Mouse (Mus musculus) embryonic facial prominence, embryonic 11.5 days (tissue): ENCODE results near the gene Eml1. TPM values are rescaled to one million over a fixed set of nuclear protein-coding genes. Genes with fewer than 3 reads are reported as not detected.
A peak's percentile ranks its signal among the peaks of the same experiment; 100 is the strongest.

ENCODE experiments used
- ATAC-seq: fragments of 200-750 bp; cut with Nextera tagmentation; replicated peaks from 2 replicates; pipeline ENCODE4 v1.8.0; 2017; ENCODE audit warnings: low read depth; ENCODE audit not compliant: insufficient number of reproducible peaks, low FRiP score, low TSS enrichment
- DNase-seq: peaks from one replicate; pipeline ENCODE4 v3.0.0-alpha.2; 2015; ENCODE audit warnings: low spot score
- H3K27ac ChIP-seq: fragments of 300-500 bp; sonication (generic); replicated peaks from 2 replicates; pipeline ENCODE4 v1.5.1; 2014; ENCODE audit warnings: mild to moderate bottlenecking, low read depth, low read length, control low read depth
- H3K27me3 ChIP-seq: fragments of 300-500 bp; sonication (generic); 2 replicates; pipeline ENCODE4 v1.6.1; 2014; ENCODE audit warnings: mild to moderate bottlenecking, low read length, moderate library complexity, mixed read lengths; ENCODE audit not compliant: control insufficient read depth, insufficient read depth
- H3K36me3 ChIP-seq: fragments of 300-500 bp; sonication (generic); replicated peaks from 2 replicates; pipeline ENCODE4 v1.6.1; 2014; ENCODE audit warnings: low read depth, mild to moderate bottlenecking, low read length, moderate library complexity, mixed read lengths; ENCODE audit not compliant: control insufficient read depth, insufficient read depth
- H3K4me1 ChIP-seq: fragments of 300-500 bp; sonication (generic); 2 replicates; pipeline ENCODE4 v1.6.1; 2014; ENCODE audit warnings: low read length, mixed read lengths; ENCODE audit not compliant: control insufficient read depth, insufficient read depth
- H3K4me2 ChIP-seq: fragments of 300-500 bp; sonication (generic); 2 replicates; pipeline ENCODE4 v1.6.1; 2014; ENCODE audit warnings: low read depth, mild to moderate bottlenecking, control low read depth, low read length, moderate library complexity
- H3K4me3 ChIP-seq: fragments of 300-500 bp; sonication (generic); 2 replicates; pipeline ENCODE4 v1.5.1; 2014; ENCODE audit warnings: low read depth, low read length, control low read depth
- H3K9ac ChIP-seq: fragments of 300-500 bp; sonication (generic); replicated peaks from 2 replicates; pipeline ENCODE4 v1.6.1; 2014; ENCODE audit warnings: mild to moderate bottlenecking, control low read depth, low read length
- H3K9me3 ChIP-seq: fragments of 300-500 bp; sonication (generic); replicated peaks from 2 replicates; pipeline ENCODE4 v1.6.1; 2016; ENCODE audit warnings: mild to moderate bottlenecking, low read length, inconsistent platforms, mixed read lengths; ENCODE audit not compliant: control insufficient read depth
- WGBS: fragments of 180-500 bp; shearing (Covaris S2); extraction: QIAGEN DNeasy Blood & Tissue Kit; methylation state at CpG from one replicate; pipeline ENCODE4 v1.1.7; 2014; 5-methylcytosine and 5-hydroxymethylcytosine counted together
- polyA plus RNA-seq: library from polyadenylated mRNA; unstranded; fragments of >200 nt; fragmentation: Nextera tagmentation; extraction: Ambion mirVana; gene quantifications from 2 replicates; pipeline ENCODE4 v1.2.1, GENCODE M21; 2014

Gene Eml1
- polyA plus RNA-seq, 1 experiment from 2014 or later = 69.7 TPM

DNA sequence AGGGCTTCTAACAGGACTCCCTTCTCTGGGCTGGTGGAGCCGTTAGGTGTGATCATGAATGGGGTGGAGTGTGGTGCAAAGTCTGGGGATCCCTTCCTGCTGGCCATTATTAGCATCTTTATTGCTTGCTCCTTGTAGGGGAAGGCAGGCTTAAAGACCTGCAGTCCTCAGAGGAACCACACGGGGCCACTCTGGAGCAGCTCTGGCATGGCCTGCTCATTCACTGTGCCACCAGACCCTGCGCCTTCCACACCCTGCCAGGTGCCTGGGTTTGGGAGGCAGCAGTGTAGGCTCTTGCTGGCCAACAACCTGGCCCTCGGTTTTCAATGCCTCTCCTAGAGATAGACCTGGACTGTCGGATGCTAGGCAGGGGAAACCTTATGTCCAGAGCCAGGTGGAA, 7.0 kb upstream of the Eml1 start:
- Histone ChIP-seq H3K4me2 (no peak overlapping the region), H3K9ac (no peak overlapping the region), H3K4me3 (no peak overlapping the region), H3K9me3 (no peaks in the 10 kb centered on the region), H3K36me3 (no peaks in the 10 kb centered on the region), H3K27me3 (no peaks in the 10 kb centered on the region; the same call in 1 of the 2 replicates), H3K4me1 (no peaks in the 10 kb centered on the region), H3K27ac (no peak overlapping the region)
- DNase-seq = peak; percentile 82
- WGBS = 9% methylated on average over 5 of the region's 5 CpGs
- ATAC-seq = peak; percentile 78

DNA sequence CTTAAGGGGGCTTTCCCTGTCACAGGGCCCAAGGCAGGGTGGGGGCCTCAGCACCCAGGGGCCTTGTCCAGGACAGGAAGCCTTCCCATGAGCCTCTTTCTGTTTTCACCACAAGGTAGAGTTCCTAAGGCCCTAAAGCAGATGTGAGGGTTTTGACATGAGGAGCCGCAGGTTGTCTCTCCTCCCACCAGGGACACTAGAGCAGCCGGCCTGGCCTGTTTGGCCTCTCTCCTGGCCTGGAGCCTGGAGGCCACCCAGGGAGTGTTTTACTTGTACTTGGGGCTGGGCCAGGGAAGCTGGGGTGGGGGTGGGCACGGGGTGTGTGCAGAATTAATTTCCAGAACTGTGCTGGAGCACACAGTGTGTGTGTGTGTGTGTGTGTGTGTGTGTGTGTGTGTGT, 5.4 kb upstream of the Eml1 start:
- DNase-seq (peak; percentile 18), ATAC-seq (no peak)
- WGBS = 41% methylated on average over 3 of the region's 3 CpGs
- no peaks in the 10 kb centered on the region; the same call in 1 of the 2 replicates for H3K27me3 ChIP-seq
- no peak overlapping the region for H3K27ac ChIP-seq
- no peak overlapping the region for H3K9ac ChIP-seq
- no peaks in the 10 kb centered on the region for H3K9me3 ChIP-seq
- H3K4me1 ChIP-seq = no peaks in the 10 kb centered on the region
- no peak overlapping the region for H3K4me3 ChIP-seq
- no peak overlapping the region for H3K4me2 ChIP-seq
- no peaks in the 10 kb centered on the region for H3K36me3 ChIP-seq

DNA sequence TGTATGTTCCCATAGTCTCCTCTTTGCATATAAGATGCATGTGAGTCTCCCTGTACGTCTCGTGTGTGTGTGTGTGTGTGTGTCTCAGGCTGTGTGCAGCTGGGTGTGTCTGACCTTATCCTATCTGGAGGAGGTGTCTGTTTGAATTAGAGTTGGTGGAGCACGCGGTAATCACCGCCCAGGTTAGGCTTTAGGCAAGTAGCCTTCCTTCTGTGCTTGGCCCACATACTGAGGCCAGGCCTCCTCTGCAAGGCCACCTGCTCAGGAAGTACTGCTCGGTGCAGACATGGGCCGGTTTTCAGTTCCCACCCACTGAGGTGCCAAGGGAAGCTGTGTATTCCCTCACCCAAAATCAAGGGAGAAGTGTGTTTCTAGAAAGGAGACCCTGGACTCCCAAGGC, 4.9 kb upstream of the Eml1 start:
- Histone ChIP-seq H3K9me3 (no peaks in the 10 kb centered on the region), H3K27ac (no peak overlapping the region), H3K9ac (no peak overlapping the region), H3K27me3 (no peaks in the 10 kb centered on the region; the same call in 1 of the 2 replicates), H3K4me3 (no peak overlapping the region), H3K36me3 (no peaks in the 10 kb centered on the region), H3K4me2 (no peak overlapping the region), H3K4me1 (no peaks in the 10 kb centered on the region)
- DNase-seq = no peak
- ATAC-seq = no peak
- WGBS = 69% methylated on average over 7 of the region's 7 CpGs

DNA sequence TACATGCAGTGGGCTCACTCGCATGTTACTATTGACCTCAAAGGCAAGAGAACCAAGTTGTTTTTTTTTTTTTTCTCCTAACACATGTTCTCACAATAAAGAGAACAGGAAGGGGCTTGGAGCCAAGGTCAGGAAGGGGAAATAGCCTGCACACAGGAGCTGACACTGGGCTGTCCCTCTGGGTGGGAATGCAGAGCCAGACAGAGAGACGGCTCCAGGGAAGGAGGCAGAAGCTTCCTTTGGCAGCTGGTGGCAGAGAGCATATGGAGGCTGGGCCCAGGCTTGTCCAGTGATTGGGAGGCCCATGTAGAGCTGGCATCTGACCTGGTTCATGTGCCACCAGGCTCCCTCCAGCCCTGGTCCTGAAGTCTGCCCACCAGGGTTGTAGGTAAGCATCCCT, 2.8 kb upstream of the Eml1 start:
- ATAC-seq = no peak

DNA sequence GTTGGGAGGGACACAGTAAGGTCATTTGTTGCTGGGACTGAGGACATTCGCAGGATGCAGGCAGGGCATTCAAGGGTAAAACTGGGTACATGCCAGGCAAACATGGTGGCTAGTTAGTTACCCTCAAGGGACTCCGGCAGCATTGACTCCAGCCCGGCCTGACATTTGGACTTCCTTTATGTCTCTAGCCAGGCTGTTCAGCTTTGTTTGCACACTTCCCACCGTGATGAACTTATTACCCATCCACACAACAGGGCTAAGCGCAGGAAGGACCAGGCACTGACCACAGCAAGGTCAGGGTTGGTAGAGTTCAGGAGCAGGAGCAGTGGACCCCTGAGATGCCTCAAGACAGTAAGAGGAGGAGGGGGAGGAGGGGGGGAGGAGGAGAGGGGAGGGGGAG, 1.8 kb upstream of the Eml1 start:
- H3K4me3 ChIP-seq = no peak overlapping the region
- H3K4me2 ChIP-seq = no peak overlapping the region
- peaks cover 3% of the 10 kb centered on the region; the same call in 1 of the 2 replicates for H3K4me1 ChIP-seq
- H3K27me3 ChIP-seq = no peaks in the 10 kb centered on the region
- H3K36me3 ChIP-seq = no peaks in the 10 kb centered on the region
- no peak overlapping the region for H3K27ac ChIP-seq
- no peak for ATAC-seq
- WGBS = 65% methylated on average over 5 of the region's 5 CpGs
- H3K9me3 ChIP-seq = no peaks in the 10 kb centered on the region
- no peak overlapping the region for H3K9ac ChIP-seq
- no peak for DNase-seq

More for the DNA sequence above, 2.8 kb upstream of the Eml1 start:
- Histone ChIP-seq H3K27ac (no peak overlapping the region), H3K27me3 (no peaks in the 10 kb centered on the region), H3K9ac (no peak overlapping the region), H3K9me3 (no peaks in the 10 kb centered on the region), H3K4me3 (no peak overlapping the region), H3K4me2 (no peak overlapping the region), H3K36me3 (no peaks in the 10 kb centered on the region), H3K4me1 (peaks cover 3% of the 10 kb centered on the region; the same call in 1 of the 2 replicates)
- no peak for DNase-seq
- 66% methylated on average over 2 of the region's 2 CpGs for WGBS

DNA sequence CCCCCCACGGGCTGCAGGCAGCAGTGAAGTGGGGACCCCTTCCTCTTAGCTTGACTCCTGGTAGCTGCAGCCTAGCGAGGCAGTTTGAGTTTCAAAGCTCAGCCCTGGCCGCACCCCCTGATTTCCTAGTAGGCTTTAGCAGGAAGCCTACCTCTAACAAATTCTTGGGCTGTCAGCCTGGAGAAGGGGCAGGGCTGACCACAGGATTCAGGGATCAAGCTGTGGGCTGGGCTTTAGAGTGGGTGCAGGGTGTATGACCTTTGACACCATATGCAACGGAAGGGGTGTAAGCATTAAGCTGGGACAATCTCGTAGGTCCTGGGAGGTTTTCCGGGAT, 640 bp downstream of the Eml1 start:
- no peak for ATAC-seq
- DNase-seq = no peak
- Histone ChIP-seq H3K27ac (no peak overlapping the region), H3K9me3 (no peaks in the 10 kb centered on the region), H3K36me3 (no peaks in the 10 kb centered on the region), H3K4me2 (no peak overlapping the region), H3K27me3 (no peaks in the 10 kb centered on the region), H3K9ac (no peak overlapping the region), H3K4me3 (no peak overlapping the region), H3K4me1 (peaks cover 3% of the 10 kb centered on the region; the same call in 1 of the 2 replicates)
- whole genome bisulfite sequencing = 73% methylated on average over 6 of the region's 6 CpGs

DNA sequence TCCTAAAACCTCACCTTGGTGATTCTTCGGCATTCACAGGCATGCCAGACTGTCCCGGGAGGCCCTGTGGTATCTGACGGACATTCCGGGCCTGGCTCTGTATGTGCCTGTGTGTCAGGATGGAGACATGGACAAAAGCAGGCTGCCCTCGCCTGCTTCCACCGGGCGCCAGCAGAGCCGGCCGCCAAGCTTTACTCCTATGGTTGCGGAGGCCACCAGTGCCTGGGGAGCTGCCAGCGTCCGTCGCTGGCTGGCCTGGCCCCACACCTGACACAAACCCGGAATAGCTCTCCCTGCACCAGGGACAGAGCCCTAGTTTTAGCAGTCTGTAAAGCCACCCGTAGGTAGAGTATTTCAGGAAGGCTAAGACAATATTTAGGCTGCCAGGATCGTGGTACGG, 1.5 kb downstream of the Eml1 start:
- Histone ChIP-seq H3K4me3 (no peak overlapping the region), H3K9me3 (no peaks in the 10 kb centered on the region), H3K4me1 (peaks cover 3% of the 10 kb centered on the region; the same call in 1 of the 2 replicates), H3K27me3 (no peaks in the 10 kb centered on the region), H3K9ac (no peak overlapping the region), H3K27ac (no peak overlapping the region), H3K36me3 (no peaks in the 10 kb centered on the region), H3K4me2 (no peak overlapping the region)
- WGBS = 83% methylated on average over 17 of the region's 17 CpGs
- DNase-seq = no peak
- no peak for ATAC-seq

DNA sequence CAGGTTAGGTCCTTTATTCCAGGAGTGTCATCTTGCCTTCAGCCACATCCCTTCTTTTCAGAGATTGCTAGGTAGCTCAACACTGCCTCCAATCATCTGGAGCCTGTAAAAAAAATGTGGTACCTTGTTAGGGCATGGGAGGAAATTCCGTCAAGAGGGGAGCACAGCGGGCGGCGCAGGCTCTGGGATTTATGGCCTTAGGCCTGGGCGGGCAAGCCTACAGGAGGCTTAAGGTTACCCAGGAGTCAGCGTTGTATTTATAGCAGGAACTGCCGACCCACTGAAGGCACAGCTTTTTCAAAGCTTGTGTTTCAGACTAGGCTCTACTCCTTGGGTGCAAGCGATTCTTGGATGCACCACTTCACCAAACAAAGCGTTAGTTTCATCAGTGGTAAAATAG, 2.9 kb downstream of the Eml1 start:
- DNase-seq (no peak), ATAC-seq (no peak)
- no peaks in the 10 kb centered on the region for H3K9me3 ChIP-seq
- H3K4me1 ChIP-seq = peaks cover 3% of the 10 kb centered on the region; the same call in 1 of the 2 replicates
- H3K4me2 ChIP-seq = no peak overlapping the region
- H3K36me3 ChIP-seq = no peaks in the 10 kb centered on the region
- H3K27ac ChIP-seq = no peak overlapping the region
- no peak overlapping the region for H3K9ac ChIP-seq
- no peak overlapping the region for H3K4me3 ChIP-seq
- WGBS = 67% methylated on average over 9 of the region's 9 CpGs
- no peaks in the 10 kb centered on the region for H3K27me3 ChIP-seq
